Mouse (Mus musculus): ENCODE results near the gene Calhm3. TPM values are rescaled to one million over a fixed set of nuclear protein-coding genes. Genes with fewer than 3 reads are reported as not detected.

Gene Calhm3
- polyA plus RNA-seq, 1 experiment: not detected

- TF ChIP-seq CTCF (conservative IDR thresholded peaks at IDR 0.05; ENCODE audit: insufficient read depth, insufficient read length, low read depth, low read length) (no peak), POLR2A (IDR thresholded peaks at IDR 0.05; ENCODE audit: low read depth, low read length) (no peak)
- Histone ChIP-seq H3K36me3 (ENCODE audit: control insufficient read depth, insufficient read depth, low read length) (no peaks in the 10 kb centered on the region), H3K27ac (ENCODE audit: insufficient read depth, low read depth, low read length) (no peak within 1 kb of the TSS), H3K4me1 (ENCODE audit: control insufficient read depth, insufficient read depth, low read length) (no peaks in the 10 kb centered on the region), H3K4me3 (ENCODE audit: insufficient read depth, low read depth, low read length) (peak within 1 kb of the TSS; percentile 51), H3K27me3 (replicated peaks; ENCODE audit: control insufficient read depth, insufficient read depth, low read length) (no peaks in the 10 kb centered on the region)
- peak; percentile 33 for DNase-seq
- 1% methylated on average over 91 of the region's 98 CpGs for WGBS
Measured at GRCm38 (mm10) chr19:47178431-47179271, 21.1 kb upstream of the Calhm3 start, which contains the start of gene Neurl1a. Gene Neurl1a, plus strand, starts transcription at chr19:47178820.

- peak; percentile 14 for DNase-seq
- no peaks in the 10 kb centered on the region for H3K27me3 ChIP-seq (replicated peaks; ENCODE audit: control insufficient read depth, insufficient read depth, low read length)
- no peak overlapping the region for H3K4me3 ChIP-seq (ENCODE audit: insufficient read depth, low read depth, low read length)
- TF ChIP-seq CTCF (conservative IDR thresholded peaks at IDR 0.05; ENCODE audit: insufficient read depth, insufficient read length, low read depth, low read length) (peak; percentile 44), POLR2A (IDR thresholded peaks at IDR 0.05; ENCODE audit: low read depth, low read length) (no peak)
- 40% methylated on average over 10 of the region's 10 CpGs for WGBS
- no peaks in the 10 kb centered on the region for H3K4me1 ChIP-seq (ENCODE audit: control insufficient read depth, insufficient read depth, low read length)
- H3K36me3 ChIP-seq (ENCODE audit: control insufficient read depth, insufficient read depth, low read length): no peaks in the 10 kb centered on the region
- H3K27ac ChIP-seq (ENCODE audit: insufficient read depth, low read depth, low read length): no peak overlapping the region
Measured at GRCm38 (mm10) chr19:47178001-47178400, 20.4 kb upstream of the Calhm3 start.

- no peak for DNase-seq
- no peaks in the 10 kb centered on the region for H3K27me3 ChIP-seq (replicated peaks; ENCODE audit: control insufficient read depth, insufficient read depth, low read length)
- no peak overlapping the region for H3K27ac ChIP-seq (ENCODE audit: insufficient read depth, low read depth, low read length)
- no peak overlapping the region for H3K4me3 ChIP-seq (ENCODE audit: insufficient read depth, low read depth, low read length)
- H3K36me3 ChIP-seq (ENCODE audit: control insufficient read depth, insufficient read depth, low read length): no peaks in the 10 kb centered on the region
- 94% methylated on average over 2 of the region's 2 CpGs for WGBS
- TF ChIP-seq POLR2A (IDR thresholded peaks at IDR 0.05; ENCODE audit: low read depth, low read length) (no peak), CTCF (conservative IDR thresholded peaks at IDR 0.05; ENCODE audit: insufficient read depth, insufficient read length, low read depth, low read length) (no peak)
- no peaks in the 10 kb centered on the region for H3K4me1 ChIP-seq (ENCODE audit: control insufficient read depth, insufficient read depth, low read length)
Measured at GRCm38 (mm10) chr19:47176916-47177505, 19.4 kb upstream of the Calhm3 start.

GRCm38 (mm10) chr19:47175472-47175871 lies 17.9 kb upstream of the Calhm3 start:
- no peaks in the 10 kb centered on the region for H3K4me1 ChIP-seq (ENCODE audit: control insufficient read depth, insufficient read depth, low read length)
- no peaks in the 10 kb centered on the region for H3K36me3 ChIP-seq (ENCODE audit: control insufficient read depth, insufficient read depth, low read length)
- no peaks in the 10 kb centered on the region for H3K27me3 ChIP-seq (replicated peaks; ENCODE audit: control insufficient read depth, insufficient read depth, low read length)
- no peak for TF ChIP-seq POLR2A (IDR thresholded peaks at IDR 0.05; ENCODE audit: low read depth, low read length)
- TF ChIP-seq CTCF (conservative IDR thresholded peaks at IDR 0.05; ENCODE audit: insufficient read depth, insufficient read length, low read depth, low read length): 0 out of 2 replicates have a peak, but pooled peaks have one; percentile 5
- no peak overlapping the region for H3K27ac ChIP-seq (ENCODE audit: insufficient read depth, low read depth, low read length)
- 70% methylated on average over 2 of the region's 2 CpGs for WGBS
- no peak for DNase-seq
- no peak overlapping the region for H3K4me3 ChIP-seq (ENCODE audit: insufficient read depth, low read depth, low read length)

GRCm38 (mm10) chr19:47174515-47174914 lies 17.0 kb upstream of the Calhm3 start:
- H3K36me3 ChIP-seq (ENCODE audit: control insufficient read depth, insufficient read depth, low read length): no peaks in the 10 kb centered on the region
- no peak overlapping the region for H3K4me3 ChIP-seq (ENCODE audit: insufficient read depth, low read depth, low read length)
- peak; percentile 67 for DNase-seq
- no peaks in the 10 kb centered on the region for H3K4me1 ChIP-seq (ENCODE audit: control insufficient read depth, insufficient read depth, low read length)
- no peaks in the 10 kb centered on the region for H3K27me3 ChIP-seq (replicated peaks; ENCODE audit: control insufficient read depth, insufficient read depth, low read length)
- no peak overlapping the region for H3K27ac ChIP-seq (ENCODE audit: insufficient read depth, low read depth, low read length)
- 53% methylated on average over 3 of the region's 3 CpGs for WGBS
- no peak for TF ChIP-seq POLR2A (IDR thresholded peaks at IDR 0.05; ENCODE audit: low read depth, low read length)
- TF ChIP-seq CTCF (conservative IDR thresholded peaks at IDR 0.05; ENCODE audit: insufficient read depth, insufficient read length, low read depth, low read length): peak; percentile 62

- no peaks in the 10 kb centered on the region for H3K27me3 ChIP-seq (replicated peaks; ENCODE audit: control insufficient read depth, insufficient read depth, low read length)
- 0 out of 2 replicates have a peak overlapping the region, but pooled peaks have one; percentile 12 for H3K27ac ChIP-seq (ENCODE audit: insufficient read depth, low read depth, low read length)
- no peak overlapping the region for H3K4me3 ChIP-seq (ENCODE audit: insufficient read depth, low read depth, low read length)
- H3K36me3 ChIP-seq (ENCODE audit: control insufficient read depth, insufficient read depth, low read length): no peaks in the 10 kb centered on the region
- TF ChIP-seq POLR2A (IDR thresholded peaks at IDR 0.05; ENCODE audit: low read depth, low read length): no peak
- TF ChIP-seq CTCF (conservative IDR thresholded peaks at IDR 0.05; ENCODE audit: insufficient read depth, insufficient read length, low read depth, low read length): peak; percentile 79
- H3K4me1 ChIP-seq (ENCODE audit: control insufficient read depth, insufficient read depth, low read length): 0 out of 2 replicates have a peak, but pooled peaks cover 3% of the 10 kb centered on the region
- 16% methylated on average over 11 of the region's 11 CpGs for WGBS
- DNase-seq: peak; percentile 90
Measured at GRCm38 (mm10) chr19:47168793-47169412, 11.3 kb upstream of the Calhm3 start.

Measured in kidney, adult 2 months (tissue).